Mouse (Mus musculus) liver, postnatal 0 days (tissue): ENCODE data around the gene Hoxa11. TPM values are rescaled to one million over a fixed set of nuclear protein-coding genes. Genes with fewer than 3 reads are reported as not detected.

Experiments
- ATAC-seq: fragments of 200-750 bp; cut with Nextera tagmentation; 2 replicates; pipeline ENCODE4 v1.8.0; 2017; ENCODE audit warnings: mild to moderate bottlenecking, moderate library complexity
- DNase-seq: peaks from one replicate; pipeline ENCODE4 v3.0.0-alpha.2; 2016
- H3K27ac ChIP-seq: fragments of 300-500 bp; sonication (generic); 2 replicates; pipeline ENCODE4 v1.5.1; 2014; ENCODE audit warnings: antibody characterized with exemption, moderate library complexity, mild to moderate bottlenecking, low read depth
- H3K27me3 ChIP-seq: fragments of 300-500 bp; sonication (generic); 2 replicates; pipeline ENCODE4 v1.6.1; 2014; ENCODE audit warnings: low read length, control low read depth, mixed read lengths; ENCODE audit not compliant: insufficient read depth
- H3K36me3 ChIP-seq: fragments of 300-500 bp; sonication (generic); replicated peaks from 2 replicates; pipeline ENCODE4 v1.6.1; 2014; ENCODE audit warnings: mild to moderate bottlenecking, control low read depth, low read length, moderate library complexity, mixed read lengths; ENCODE audit not compliant: insufficient read depth
- H3K4me1 ChIP-seq: fragments of 300-500 bp; sonication (generic); 2 replicates; pipeline ENCODE4 v1.6.1; 2014; ENCODE audit warnings: antibody characterized with exemption, mild to moderate bottlenecking, control low read depth; ENCODE audit not compliant: insufficient read depth
- H3K4me2 ChIP-seq: fragments of 300-500 bp; sonication (generic); 2 replicates; pipeline ENCODE4 v1.6.1; 2014; ENCODE audit warnings: low read depth, mild to moderate bottlenecking, low read length, moderate library complexity, mixed read lengths
- H3K4me3 ChIP-seq: fragments of 300-500 bp; sonication (generic); 2 replicates; pipeline ENCODE4 v1.5.1; 2014; ENCODE audit warnings: low read depth, low read length
- H3K9ac ChIP-seq: fragments of 300-500 bp; sonication (generic); replicated peaks from 2 replicates; pipeline ENCODE4 v1.6.1; 2014; ENCODE audit warnings: mild to moderate bottlenecking, moderate library complexity
- H3K9me3 ChIP-seq: fragments of 300-500 bp; sonication (generic); 2 replicates; pipeline ENCODE4 v1.6.1; 2016; ENCODE audit warnings: mild to moderate bottlenecking, control low read depth, low read length, mixed read lengths
- CTCF ChIP-seq: sonication (generic); IDR thresholded peaks from 2 replicates; pipeline ENCODE4 v1.5.1; 2016; ENCODE audit warnings: antibody characterized with exemption, low read depth
- EP300 ChIP-seq: IDR thresholded peaks from 2 replicates; pipeline ENCODE4 v1.6.1; 2016; ENCODE audit warnings: antibody characterized with exemption, low read depth, mild to moderate bottlenecking
- WGBS: fragments of 180-500 bp; shearing (Covaris S2); extraction: QIAGEN DNeasy Blood & Tissue Kit; methylation state at CpG from one replicate; pipeline ENCODE4 v1.1.7; 2014; ENCODE audit not compliant: insufficient replicate concordance; 5-methylcytosine and 5-hydroxymethylcytosine counted together
- polyA plus RNA-seq: library from polyadenylated mRNA; unstranded; fragments of >200 nt; fragmentation: Nextera tagmentation; extraction: Ambion mirVana; gene quantifications from 2 replicates; pipeline ENCODE4 v1.2.1, GENCODE M21; 2015

The Hoxa11 gene
- polyA plus RNA-seq, 1 experiment from 2014 or later, result not detected

- 44% methylated on average over 9 of the region's 9 CpGs for WGBS
- DNase-seq, result no peak
- ATAC-seq, result no peak
Measured at GRCm38 (mm10) chr6:52235267-52235666, 10.3 kb downstream of the Hoxa11 start.

GRCm38 (mm10) chr6:52234428-52235140 is 11.0 kb downstream of the Hoxa11 start:
- Histone ChIP-seq H3K27me3 (peaks cover 99% of the 10 kb centered on the region), H3K4me1 (0 out of 2 replicates have a peak, but pooled peaks cover 2% of the 10 kb centered on the region), H3K4me2 (no peak overlapping the region), H3K36me3 (no peaks in the 10 kb centered on the region), H3K27ac (no peak overlapping the region), H3K9me3 (no peaks in the 10 kb centered on the region), H3K9ac (no peak overlapping the region), H3K4me3 (0 out of 2 replicates have a peak overlapping the region, but pooled peaks have one; percentile 6)
- no peak for ATAC-seq
- WGBS, result 3% methylated on average over 52 of the region's 68 CpGs
- no peak for TF ChIP-seq EP300
- no peak for DNase-seq

More at GRCm38 (mm10) chr6:52235267-52235666, 10.3 kb downstream of the Hoxa11 start:
- Histone ChIP-seq H3K4me2 (no peak overlapping the region), H3K36me3 (no peaks in the 10 kb centered on the region), H3K9ac (no peak overlapping the region), H3K4me3 (no peak overlapping the region), H3K9me3 (no peaks in the 10 kb centered on the region), H3K27ac (no peak overlapping the region), H3K27me3 (peaks cover 99% of the 10 kb centered on the region), H3K4me1 (peaks cover 2% of the 10 kb centered on the region; the same call in 1 of the 2 replicates)
- TF ChIP-seq EP300 (no peak), CTCF (no peak)

GRCm38 (mm10) chr6:52233546-52234427 is 11.8 kb downstream of the Hoxa11 start:
- ATAC-seq (no peak), DNase-seq (no peak)
- no peak overlapping the region for H3K9ac ChIP-seq
- no peaks in the 10 kb centered on the region for H3K9me3 ChIP-seq
- TF ChIP-seq EP300, result no peak
- no peak for TF ChIP-seq CTCF
- no peak overlapping the region for H3K4me2 ChIP-seq
- H3K27me3 ChIP-seq, result peaks cover 99% of the 10 kb centered on the region
- no peak overlapping the region for H3K27ac ChIP-seq
- 0 out of 2 replicates have a peak overlapping the region, but pooled peaks have one; percentile 6 for H3K4me3 ChIP-seq
- H3K4me1 ChIP-seq, result 0 out of 2 replicates have a peak, but pooled peaks cover 2% of the 10 kb centered on the region
- WGBS, result 2% methylated on average over 64 of the region's 70 CpGs
- H3K36me3 ChIP-seq, result no peaks in the 10 kb centered on the region

- H3K27ac ChIP-seq, result no peak overlapping the region
- 0 out of 2 replicates have a peak, but pooled peaks cover 2% of the 10 kb centered on the region for H3K4me1 ChIP-seq
- DNase-seq (no peak), ATAC-seq (no peak)
- H3K4me2 ChIP-seq, result no peak overlapping the region
- H3K4me3 ChIP-seq, result no peak overlapping the region
- WGBS, result 5% methylated on average over 23 of the region's 23 CpGs
- H3K27me3 ChIP-seq, result peaks cover 97% of the 10 kb centered on the region
- H3K9ac ChIP-seq, result no peak overlapping the region
- TF ChIP-seq EP300 (no peak), CTCF (no peak)
- no peaks in the 10 kb centered on the region for H3K9me3 ChIP-seq
- H3K36me3 ChIP-seq, result no peaks in the 10 kb centered on the region
Measured at GRCm38 (mm10) chr6:52232984-52233545, 12.5 kb downstream of the Hoxa11 start.

- H3K4me1 ChIP-seq, result 0 out of 2 replicates have a peak, but pooled peaks cover 2% of the 10 kb centered on the region
- no peak for DNase-seq
- H3K27me3 ChIP-seq, result peaks cover 97% of the 10 kb centered on the region
- H3K4me3 ChIP-seq, result no peak overlapping the region; the same call in 1 of the 2 replicates
- no peak overlapping the region for H3K9ac ChIP-seq
- H3K4me2 ChIP-seq, result no peak overlapping the region
- WGBS, result 1% methylated on average over 18 of the region's 18 CpGs
- no peaks in the 10 kb centered on the region for H3K9me3 ChIP-seq
- no peak for ATAC-seq
- H3K36me3 ChIP-seq, result no peaks in the 10 kb centered on the region
- TF ChIP-seq CTCF, result no peak
- no peak for TF ChIP-seq EP300
- no peak overlapping the region for H3K27ac ChIP-seq
Measured at GRCm38 (mm10) chr6:52232568-52232965, 13.0 kb downstream of the Hoxa11 start.
